In the genomic region with DNA sequence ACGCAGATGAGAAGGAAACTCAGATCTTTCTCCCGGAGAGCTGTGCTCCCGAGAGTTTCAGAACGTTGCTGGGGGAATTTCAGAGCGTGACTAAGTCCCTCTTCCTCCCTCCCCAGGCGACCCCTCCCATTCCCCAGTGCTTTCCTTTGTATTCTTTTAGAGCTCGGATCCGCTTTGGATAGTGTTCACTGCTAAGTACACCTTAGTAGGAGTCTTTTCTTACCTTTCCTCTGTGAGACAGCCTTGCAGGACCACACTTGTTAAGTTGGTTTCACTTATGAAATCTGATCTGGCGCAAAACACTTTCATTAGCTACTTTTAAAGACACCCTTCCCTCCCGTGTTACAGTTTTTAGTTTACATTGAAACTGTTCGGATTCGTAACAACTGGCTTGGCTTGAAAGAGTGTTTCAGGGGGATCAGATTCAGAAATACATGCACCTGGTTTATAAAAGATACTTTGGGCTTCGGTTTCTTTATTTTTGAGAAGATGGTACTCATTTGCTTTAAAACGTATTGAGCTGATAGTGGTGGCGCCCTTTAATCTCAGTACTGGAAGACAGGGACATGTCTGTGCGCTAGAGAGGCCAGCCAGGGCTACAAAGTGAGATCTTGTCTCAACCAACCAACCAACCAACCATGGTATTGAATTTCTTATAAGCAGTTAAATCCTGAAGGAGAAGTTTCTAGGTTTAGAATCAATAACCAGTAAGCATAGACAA, we compare ENCODE assay signal across 8 mouse cellular contexts. TPM values are rescaled to one million over a fixed set of nuclear protein-coding genes. Genes with fewer than 3 reads are reported as not detected.
DNase-seq lines count a peak whose midpoint lies in the region; ATAC-seq lines count a peak whose summit lies in the region.

No protein-coding gene starts in this region.

- 14% methylated on average over 16 of the region's 16 CpGs for WGBS in heart, embryonic 10.5 days
- 21% methylated on average over 16 of the region's 16 CpGs for WGBS in forebrain, embryonic 11.5 days
- 17% methylated on average over 16 of the region's 16 CpGs for WGBS in limb, embryonic 13.5 days
- WGBS in stomach, embryonic 15.5 days = 13% methylated on average over 16 of the region's 16 CpGs

- no peaks in the 10 kb centered on the region; the same call in 1 of the 2 replicates for H3K27me3 ChIP-seq in heart, embryonic 10.5 days (ENCODE audit: insufficient read depth, poor library complexity, severe bottlenecking)
- H3K27me3 ChIP-seq in forebrain, embryonic 11.5 days (ENCODE audit: control insufficient read depth, insufficient read depth, low read length) = no peaks in the 10 kb centered on the region
- peaks cover 10% of the 10 kb centered on the region for H3K27me3 ChIP-seq in limb, embryonic 13.5 days
- H3K27me3 ChIP-seq in stomach, embryonic 15.5 days (replicated peaks) = no peaks in the 10 kb centered on the region

- H3K4me2 ChIP-seq in forebrain, embryonic 11.5 days (ENCODE audit: low read depth, low read length, severe bottlenecking) = peak overlapping the region; percentile 86
- H3K4me2 ChIP-seq in limb, embryonic 13.5 days (replicated peaks) = peak overlapping the region; percentile 91
- H3K4me2 ChIP-seq in stomach, embryonic 15.5 days = peak overlapping the region; percentile 84

- peaks cover 14% of the 10 kb centered on the region for H3K36me3 ChIP-seq in heart, embryonic 10.5 days
- H3K36me3 ChIP-seq in forebrain, embryonic 11.5 days (ENCODE audit: control insufficient read depth, insufficient read depth, low read length) = no peaks in the 10 kb centered on the region; the same call in 1 of the 2 replicates
- H3K36me3 ChIP-seq in limb, embryonic 13.5 days = peaks cover 30% of the 10 kb centered on the region
- H3K36me3 ChIP-seq in stomach, embryonic 15.5 days = no peaks in the 10 kb centered on the region

- DNase-seq in heart, embryonic 10.5 days (ENCODE audit: low spot score) = no peak
- DNase-seq in heart, adult 8-10 months (ENCODE audit: low spot score) = no peak
- no peak for DNase-seq in forebrain, embryonic 11.5 days (ENCODE audit: low spot score)
- DNase-seq in frontal cortex, adult 2 months (ENCODE audit: extremely low spot score in 1 of 2, low spot score in 1 of 2) = no peak
- DNase-seq in cerebellum, postnatal 14 days = no peak

- peak overlapping the region; percentile 78 for H3K9ac ChIP-seq in forebrain, embryonic 11.5 days (ENCODE audit: low read length)
- H3K9ac ChIP-seq in limb, embryonic 13.5 days = peak overlapping the region; percentile 82
- peak overlapping the region; percentile 55; the same call in 1 of the 2 replicates for H3K9ac ChIP-seq in stomach, embryonic 15.5 days

- peak overlapping the region; percentile 93 for H3K4me3 ChIP-seq in heart, embryonic 10.5 days
- H3K4me3 ChIP-seq in forebrain, embryonic 11.5 days (ENCODE audit: low read depth, low read length) = peak overlapping the region; percentile 79
- peak overlapping the region; percentile 89 for H3K4me3 ChIP-seq in limb, embryonic 13.5 days
- H3K4me3 ChIP-seq in stomach, embryonic 15.5 days (replicated peaks) = peak overlapping the region; percentile 92

- ATAC-seq in CD4-positive, CD25-positive, alpha-beta regulatory T cell, adult 4 months = peak; percentile 24
- ATAC-seq in forebrain, embryonic 11.5 days (replicated peaks; ENCODE audit: low FRiP score) = no peak; the same call in 1 of the 2 replicates
- ATAC-seq in limb, embryonic 13.5 days (ENCODE audit: low FRiP score, low read depth) = no peak
- no peak for ATAC-seq in stomach, embryonic 15.5 days (ENCODE audit: insufficient read depth, low FRiP score, low read depth)

- H3K9me3 ChIP-seq in heart, embryonic 10.5 days = no peaks in the 10 kb centered on the region
- no peaks in the 10 kb centered on the region for H3K9me3 ChIP-seq in forebrain, embryonic 11.5 days (ENCODE audit: control insufficient read depth, low read length)
- H3K9me3 ChIP-seq in limb, embryonic 13.5 days = no peaks in the 10 kb centered on the region
- H3K9me3 ChIP-seq in stomach, embryonic 15.5 days = no peaks in the 10 kb centered on the region

- peak overlapping the region; percentile 85 for H3K27ac ChIP-seq in heart, embryonic 10.5 days
- no peak overlapping the region for H3K27ac ChIP-seq in forebrain, embryonic 11.5 days (ENCODE audit: low read depth, low read length)
- no peak overlapping the region for H3K27ac ChIP-seq in limb, embryonic 13.5 days
- H3K27ac ChIP-seq in stomach, embryonic 15.5 days = peak overlapping the region; percentile 72; the same call in 1 of the 2 replicates

- peaks cover 6% of the 10 kb centered on the region; the same call in 1 of the 2 replicates for H3K4me1 ChIP-seq in heart, embryonic 10.5 days
- H3K4me1 ChIP-seq in forebrain, embryonic 11.5 days (replicated peaks; ENCODE audit: control insufficient read depth, insufficient read depth, low read length) = 0 out of 2 replicates have a peak, but pooled peaks cover 2% of the 10 kb centered on the region
- peaks cover 10% of the 10 kb centered on the region for H3K4me1 ChIP-seq in limb, embryonic 13.5 days
- peaks cover 2% of the 10 kb centered on the region; the same call in 1 of the 2 replicates for H3K4me1 ChIP-seq in stomach, embryonic 15.5 days

RNA-seq across cellular contexts. Expression of a gene that starts 0.7 kb away (rescaled TPM):
- 47.8 TPM in 2 replicates for polyA plus RNA-seq in heart, embryonic 10.5 days (2016; fragmentation: Nextera tagmentation; extraction: Ambion mirVana)
- 10 to 100 TPM; 21.8 to 30.5 (median 26.6) TPM for total RNA-seq in heart, adult 8-10 months (2022)
- 10 to 100 TPM; 30.6 to 33.4 TPM for polyA plus RNA-seq in CD4-positive, CD25-positive, alpha-beta regulatory T cell, adult 4 months (2017; shearing (Covaris generic))
- polyA plus RNA-seq in forebrain, embryonic 11.5 days (2014; fragmentation: Nextera tagmentation; extraction: Ambion mirVana) = 56.3 and 61.1 TPM in 2 replicates
- 52.2 and 52.7 TPM in 2 replicates for polyA plus RNA-seq in limb, embryonic 13.5 days (2015; fragmentation: Nextera tagmentation; extraction: Ambion mirVana)
- polyA plus RNA-seq in stomach, embryonic 15.5 days (2015; fragmentation: Nextera tagmentation; extraction: Ambion mirVana) = 46.6 and 47.7 TPM in 2 replicates
- polyA plus RNA-seq in frontal cortex, adult 2 months (2012; rRNA removed) = 22.4 and 25.7 TPM in 2 replicates

Comparison
In these comparisons a context has a peak if more than half of its experiments do, and no peak if none do; other contexts are left out.
1. H3K27ac ChIP-seq: peak in heart, embryonic 10.5 days (single experiment) and stomach, embryonic 15.5 days (single experiment); none in forebrain, embryonic 11.5 days (single experiment) and limb, embryonic 13.5 days (single experiment).
2. Peak in every context shown above with its lines, with median percentiles within 50 percentile points of each other: H3K4me3 ChIP-seq, H3K4me2 ChIP-seq and H3K9ac ChIP-seq.